Mouse (Mus musculus): ENCODE data around the gene Nek2.
A peak's percentile ranks its signal among the peaks of the same experiment; 100 is the strongest.

Nek2 gene

DNA sequence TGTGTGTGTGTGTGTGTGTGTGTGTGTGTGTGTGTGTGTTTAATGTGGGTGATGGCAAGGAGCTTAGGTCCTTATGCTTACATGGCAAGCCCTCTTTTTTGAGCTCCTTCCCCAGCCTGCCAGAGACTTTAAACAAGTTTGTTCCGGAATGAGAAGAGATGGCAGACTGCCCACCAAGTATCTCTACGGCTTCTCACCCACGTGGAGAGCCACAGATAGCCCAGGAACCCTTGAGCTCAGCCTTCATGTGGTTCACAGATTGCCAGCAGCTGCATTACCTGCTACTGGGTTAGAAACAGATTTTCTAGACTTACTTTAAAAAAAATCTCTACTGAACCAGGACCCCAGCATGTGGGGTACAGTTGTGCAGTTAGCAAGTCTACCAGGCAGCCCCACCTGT is 38.6 kb downstream of the Nek2 start:
- DNase-seq (ENCODE audit: low spot score), result no peak

DNA sequence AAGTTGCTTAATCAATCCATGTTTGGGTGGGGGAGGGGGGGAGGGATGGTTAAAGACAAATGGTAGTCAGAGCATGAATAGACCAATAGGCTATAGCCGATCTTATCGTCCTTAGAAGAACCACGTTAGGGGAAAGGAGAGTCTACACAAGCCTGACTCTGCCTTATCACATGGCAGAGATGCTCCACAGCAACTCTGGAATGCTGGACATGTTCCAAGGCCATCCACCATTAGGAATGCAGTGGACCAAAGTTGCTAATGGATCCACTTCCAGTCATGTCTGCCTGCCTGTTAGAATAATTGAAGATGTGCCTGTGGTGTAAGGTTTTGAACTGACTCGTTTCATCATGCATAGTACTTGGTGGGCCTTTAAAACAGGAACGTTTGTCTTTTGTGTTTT is 40.0 kb downstream of the Nek2 start:
- DNase-seq (ENCODE audit: low spot score), result no peak

DNA sequence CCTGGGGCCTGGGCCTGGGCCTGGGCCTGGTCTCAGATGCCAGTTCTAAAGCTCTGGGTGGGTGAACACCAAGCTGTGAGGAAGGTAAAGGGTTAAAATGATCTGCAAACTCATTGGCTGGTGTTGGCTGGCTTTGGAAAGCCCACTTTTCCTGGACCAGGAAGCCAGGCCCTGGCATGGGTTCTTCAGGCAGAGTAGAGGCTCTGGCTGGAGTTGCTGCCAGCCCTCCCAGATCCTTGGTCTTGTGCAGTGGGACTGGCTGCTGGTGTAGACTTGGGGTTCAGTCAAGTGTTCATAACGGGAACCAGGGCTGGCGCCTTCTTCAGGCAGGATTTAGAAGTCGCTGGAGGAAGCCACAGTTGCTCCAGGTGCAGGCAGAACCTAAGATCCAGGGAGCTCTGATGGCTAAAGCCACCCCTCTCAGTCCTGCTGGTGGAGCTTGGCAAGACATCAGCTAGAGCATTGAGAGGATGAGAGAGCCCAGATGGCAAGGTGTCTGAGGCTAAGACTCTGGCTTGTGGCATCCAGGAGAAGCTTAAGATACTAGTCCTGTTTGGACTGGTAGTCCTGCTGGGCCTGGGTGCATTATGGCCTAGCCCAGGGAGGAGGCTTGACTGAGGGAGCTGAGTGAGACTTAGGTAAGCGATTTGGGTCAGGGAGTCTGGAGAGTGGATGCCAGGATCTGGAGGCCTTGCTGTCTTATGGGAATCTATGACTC is 42.7 kb downstream of the Nek2 start:
- no peak for DNase-seq (ENCODE audit: low spot score)

DNA sequence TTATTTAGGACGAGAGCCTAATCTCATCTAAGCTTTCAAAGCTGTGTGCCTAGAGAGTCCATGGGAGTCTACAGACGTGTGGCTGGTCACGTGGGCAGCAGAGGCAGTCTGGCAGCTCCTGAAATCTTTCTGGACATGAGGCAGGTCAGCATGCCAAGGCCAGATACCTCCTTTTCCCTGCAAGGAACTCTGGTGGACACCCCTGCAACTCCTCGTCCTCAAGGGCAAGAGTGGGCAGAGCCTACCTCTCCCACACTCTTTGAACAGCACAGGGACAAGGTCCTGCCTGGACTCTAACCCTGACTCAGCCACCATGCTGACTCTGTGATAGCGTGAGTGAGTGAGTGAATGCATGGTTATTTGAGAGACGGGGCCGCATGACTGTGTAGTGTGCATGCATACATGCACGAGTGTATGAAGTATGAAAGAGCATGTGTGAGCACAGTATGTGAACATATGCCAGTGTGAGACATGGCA is 43.3 kb downstream of the Nek2 start:
- no peak for DNase-seq (ENCODE audit: low spot score)

DNA sequence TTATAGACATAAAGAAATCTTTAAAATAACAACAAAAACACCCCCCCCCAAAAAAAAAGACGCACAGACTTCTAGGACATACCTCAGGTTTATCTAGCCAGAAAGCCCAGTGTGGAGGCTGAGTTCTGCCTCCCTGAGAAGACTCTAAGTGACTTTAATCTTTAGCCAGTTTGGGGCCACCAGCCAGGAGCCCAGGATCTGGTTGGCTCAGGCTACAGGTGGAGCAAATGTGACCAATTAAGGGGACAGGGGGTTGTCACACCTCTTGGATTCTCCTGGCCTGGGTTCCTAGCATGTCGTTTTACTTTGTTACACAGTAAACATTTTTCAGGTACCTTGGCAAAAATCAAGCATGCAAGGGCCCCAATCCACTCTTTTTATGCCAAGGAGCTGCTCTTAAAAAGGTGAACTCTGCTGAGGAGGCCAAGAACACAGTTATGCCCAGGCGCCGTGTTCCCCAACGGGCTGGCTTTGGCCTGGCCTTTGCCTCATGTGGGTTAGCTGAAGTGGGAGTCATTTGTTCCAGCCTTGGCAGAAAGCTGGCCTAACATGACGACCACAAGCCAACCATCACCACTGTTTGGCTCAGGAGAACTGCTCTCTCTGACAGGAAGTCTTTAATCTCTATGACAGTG is 50.9 kb downstream of the Nek2 start:
- no peak for DNase-seq (ENCODE audit: low spot score)

DNA sequence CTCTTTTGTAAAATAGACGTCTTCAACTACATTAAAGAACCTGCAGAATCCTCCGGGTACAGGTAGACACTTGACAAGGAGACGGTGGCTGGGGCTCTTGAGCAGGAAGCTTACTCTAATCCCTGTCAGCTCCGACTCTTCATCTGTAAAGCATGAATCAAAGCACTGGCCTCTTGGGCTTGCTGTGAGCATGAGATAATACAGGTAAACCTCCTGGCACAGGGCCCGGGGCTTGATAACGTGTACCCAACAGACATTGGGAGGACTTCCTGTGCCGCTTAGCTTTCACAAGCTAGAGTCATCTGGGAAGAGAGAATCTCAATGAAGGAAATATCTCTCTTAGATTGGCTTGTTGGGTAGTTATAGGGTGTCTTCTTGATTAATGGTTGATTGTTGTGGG is 53.8 kb downstream of the Nek2 start:
- DNase-seq (ENCODE audit: low spot score), result peak; percentile 41

DNA sequence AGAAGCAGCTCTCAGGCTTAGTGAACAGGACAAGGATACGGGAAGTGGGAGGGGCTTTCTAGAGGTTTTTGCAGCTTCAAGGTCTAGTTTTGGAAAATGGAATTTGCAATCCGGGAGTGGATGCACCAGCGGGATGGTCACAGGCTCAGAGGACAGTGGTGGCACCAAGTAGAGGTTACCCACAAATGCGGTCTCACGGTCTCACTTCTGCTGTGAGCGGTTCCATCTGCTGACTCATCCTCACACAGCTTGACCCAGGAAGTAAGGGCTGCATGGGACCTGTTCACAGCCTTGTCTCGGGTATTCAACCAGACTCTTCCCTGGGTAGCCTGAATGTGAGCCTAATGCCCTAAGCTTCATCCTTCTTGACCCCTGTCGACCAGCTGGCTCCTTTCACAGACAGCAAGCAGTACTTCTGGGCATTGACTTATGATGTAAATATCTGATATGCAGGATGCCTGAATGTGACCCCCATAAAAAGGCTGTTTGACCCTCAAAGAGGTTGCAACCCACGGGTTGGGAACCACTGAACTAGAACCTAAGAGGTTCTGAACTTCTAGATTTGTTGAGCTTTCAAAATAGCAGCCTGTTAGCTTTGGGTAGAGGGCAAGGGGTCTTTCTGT is 54.5 kb downstream of the Nek2 start:
- DNase-seq (ENCODE audit: low spot score), result no peak

DNA sequence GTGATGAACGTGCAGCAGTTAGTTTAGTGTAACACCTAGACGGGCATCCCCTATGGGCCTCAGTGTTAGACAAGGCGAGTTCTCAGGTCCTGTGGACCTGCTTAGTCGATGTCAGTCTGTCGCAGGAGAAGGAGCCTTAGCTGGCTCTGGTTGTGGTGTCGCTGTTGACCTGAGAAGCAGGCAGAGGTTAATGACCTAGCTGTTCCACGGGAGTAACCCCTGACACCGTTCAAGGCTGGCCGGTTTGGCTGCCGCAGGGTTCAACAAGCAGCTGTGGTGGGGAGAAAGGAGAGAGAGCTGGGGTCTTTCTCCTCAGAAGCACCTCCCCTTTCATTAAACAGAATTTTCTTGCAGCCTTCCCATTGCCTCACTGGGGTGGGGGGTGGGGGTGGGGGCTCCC is 56.4 kb downstream of the Nek2 start:
- no peak for DNase-seq (ENCODE audit: low spot score)

DNA sequence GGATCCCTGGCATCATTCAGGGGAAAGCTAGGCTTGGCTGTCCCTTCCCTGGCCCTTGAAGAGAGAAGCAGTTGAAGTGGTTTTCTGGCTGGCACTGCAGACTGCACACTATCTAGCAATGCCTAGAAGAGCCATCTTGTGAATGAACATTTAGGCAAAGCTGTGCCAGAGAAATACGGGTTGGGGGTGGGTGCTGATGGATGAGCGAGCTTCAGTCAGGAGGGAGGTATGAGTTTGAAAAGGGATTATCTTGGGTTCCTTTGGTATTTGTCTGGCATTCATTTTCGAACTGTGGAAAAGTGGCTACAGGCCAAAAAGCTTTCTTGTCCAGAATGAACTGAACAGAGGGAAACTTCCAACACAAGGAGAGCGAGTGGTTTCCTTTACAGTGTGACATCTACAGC is 57.3 kb downstream of the Nek2 start:
- no peak for DNase-seq (ENCODE audit: low spot score)

DNA sequence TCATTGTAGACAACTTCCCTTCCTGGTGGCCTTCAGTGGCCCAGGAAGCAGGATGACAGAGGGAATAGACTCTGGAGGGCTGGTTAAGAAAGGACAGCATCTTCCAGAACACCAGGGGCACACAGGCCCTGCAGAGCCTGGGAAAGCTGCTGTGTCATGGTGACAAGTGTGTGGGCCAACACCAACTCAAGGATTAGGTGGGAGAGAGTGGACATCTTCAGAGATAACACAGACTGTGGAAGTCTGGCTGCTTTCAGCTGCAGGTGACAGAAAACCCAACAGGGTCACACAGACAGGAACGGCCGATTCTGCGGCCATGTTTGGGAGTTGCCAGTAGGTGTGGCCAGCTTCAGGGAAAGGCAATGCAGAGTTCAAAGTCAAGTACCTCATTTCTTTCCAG is 59.0 kb downstream of the Nek2 start:
- DNase-seq (ENCODE audit: low spot score), result no peak

DNA sequence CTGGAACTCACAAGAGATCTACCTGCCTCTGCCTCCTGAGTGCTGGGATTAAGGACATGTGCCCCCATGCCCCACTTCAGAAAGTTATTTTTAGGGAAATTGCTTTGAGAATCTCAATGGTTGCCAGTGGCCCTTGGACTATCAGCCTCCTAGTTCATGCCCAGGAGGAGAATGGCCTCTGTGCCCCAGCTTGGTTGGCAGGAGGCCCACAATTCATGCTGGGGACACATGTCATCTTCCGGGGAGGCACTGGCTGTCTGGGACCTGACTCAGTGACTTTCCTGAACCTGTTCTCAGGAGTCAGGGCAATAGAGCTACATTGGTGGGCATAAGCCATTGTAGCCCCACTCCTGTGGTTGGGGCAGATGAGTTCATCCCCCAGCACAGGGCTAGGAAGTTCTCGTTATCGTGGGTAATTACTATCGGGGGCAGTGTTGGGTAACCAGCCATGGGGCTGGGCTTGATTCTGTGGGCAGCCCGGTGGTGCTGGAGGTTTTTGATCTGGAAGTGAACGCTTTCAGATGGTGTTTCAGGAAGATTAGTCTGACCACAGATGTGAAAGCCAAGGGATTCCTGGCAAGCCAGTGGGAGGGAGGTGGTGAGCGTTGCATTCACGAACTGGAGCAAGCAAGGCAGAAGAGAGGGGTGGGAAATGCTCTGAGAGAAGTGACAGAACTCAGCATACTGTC is 59.8 kb downstream of the Nek2 start:
- DNase-seq (ENCODE audit: low spot score), result no peak

DNA sequence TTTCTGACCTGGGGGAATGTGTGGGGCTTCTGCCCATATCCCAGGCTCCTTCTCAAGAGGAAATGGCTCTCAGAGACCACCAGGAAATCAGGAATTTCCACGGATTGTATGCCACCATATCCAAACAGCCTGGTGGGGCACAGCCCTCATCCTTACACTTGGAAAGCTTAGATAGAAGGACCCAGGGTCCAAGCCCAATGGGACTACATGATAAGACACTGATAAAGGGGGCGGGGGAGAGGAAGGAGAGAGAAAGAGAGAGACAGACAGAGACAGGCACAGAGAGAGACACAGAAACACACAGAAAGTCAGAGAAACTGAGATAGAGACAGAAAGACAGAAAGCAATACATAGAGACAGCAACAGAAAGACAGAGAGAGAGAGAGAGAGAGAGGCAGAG is 60.4 kb downstream of the Nek2 start:
- DNase-seq (ENCODE audit: low spot score), result no peak
